ENCODE assay signal across 13 mouse cellular contexts in the genomic region with DNA sequence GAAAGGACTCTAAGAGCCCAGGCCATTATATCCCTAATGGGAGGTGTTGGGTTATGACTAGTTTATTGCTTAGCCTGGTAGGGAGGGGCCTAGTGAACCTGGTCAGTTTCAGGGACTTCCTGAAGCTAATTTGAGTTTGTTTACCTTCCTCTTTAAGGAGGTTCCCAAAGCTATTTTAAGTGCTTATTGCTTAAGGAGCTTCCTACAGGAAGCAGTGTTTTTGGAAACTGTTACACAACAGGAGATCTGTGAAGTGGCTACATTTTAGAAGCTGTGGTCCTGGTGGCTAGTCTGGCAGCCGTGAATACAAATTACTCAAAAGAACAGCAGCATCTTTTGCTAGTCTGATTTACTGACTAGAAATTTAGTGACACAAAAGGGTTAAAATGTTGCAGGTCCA. TPM values are rescaled to one million over a fixed set of nuclear protein-coding genes. Genes with fewer than 3 reads are reported as not detected.
DNase-seq lines count a peak whose midpoint lies in the region; ATAC-seq lines count a peak whose summit lies in the region.
"Had no signal": no experiment of that assay in that cellular context is flagged by ENCODE, and none has a peak within 500 bp of the region (broad histone marks: within the 10 kb centered on the region; RNA-seq: fewer than 3 reads in every experiment).

No protein-coding gene starts in this region.

- H3K27ac ChIP-seq in heart, embryonic 16.5 days (ENCODE audit: low read length): peak overlapping the region; percentile 85
- no peak overlapping the region for H3K27ac ChIP-seq in embryonic facial prominence, embryonic 13.5 days
- no peak overlapping the region for H3K27ac ChIP-seq in hindbrain, embryonic 14.5 days
- H3K27ac ChIP-seq: left cerebral cortex, adult 2 months; stomach, embryonic 15.5 days had no signal

- H3K27me3 ChIP-seq in heart, embryonic 16.5 days (ENCODE audit: control insufficient read depth, insufficient read depth, low read length): no peaks in the 10 kb centered on the region
- H3K27me3 ChIP-seq in embryonic facial prominence, embryonic 13.5 days: no peaks in the 10 kb centered on the region
- no peaks in the 10 kb centered on the region for H3K27me3 ChIP-seq in hindbrain, embryonic 14.5 days (ENCODE audit: control insufficient read depth, insufficient read depth, low read length)
- H3K27me3 ChIP-seq: stomach, embryonic 15.5 days had no signal

- 65% methylated on average over 1 of the region's 1 CpGs for WGBS in heart, embryonic 16.5 days
- WGBS in embryonic facial prominence, embryonic 13.5 days: 83% methylated on average over 1 of the region's 1 CpGs
- WGBS in hindbrain, embryonic 14.5 days: 87% methylated on average over 1 of the region's 1 CpGs

- peaks cover 22% of the 10 kb centered on the region for H3K4me1 ChIP-seq in heart, embryonic 16.5 days (ENCODE audit: control insufficient read depth, insufficient read depth, low read length)
- H3K4me1 ChIP-seq in embryonic facial prominence, embryonic 13.5 days: peaks cover 12% of the 10 kb centered on the region
- peaks cover 18% of the 10 kb centered on the region; the same call in 1 of the 2 replicates for H3K4me1 ChIP-seq in hindbrain, embryonic 14.5 days (replicated peaks; ENCODE audit: control insufficient read depth, insufficient read depth, low read length)

- H3K4me3 ChIP-seq in heart, embryonic 16.5 days (ENCODE audit: low read length): no peak overlapping the region
- no peak overlapping the region for H3K4me3 ChIP-seq in embryonic facial prominence, embryonic 13.5 days
- H3K4me3 ChIP-seq in hindbrain, embryonic 14.5 days (replicated peaks; ENCODE audit: low read length): peak overlapping the region; percentile 61

- H3K9ac ChIP-seq in heart, embryonic 16.5 days (ENCODE audit: low read length): no peak overlapping the region
- H3K9ac ChIP-seq in embryonic facial prominence, embryonic 13.5 days: no peak overlapping the region
- no peak overlapping the region; the same call in 1 of the 2 replicates for H3K9ac ChIP-seq in hindbrain, embryonic 14.5 days
- H3K9ac ChIP-seq: liver, embryonic 15.5 days; stomach, embryonic 15.5 days had no signal

- H3K4me2 ChIP-seq in heart, embryonic 16.5 days (ENCODE audit: low read depth, low read length): no peak overlapping the region
- peak overlapping the region; percentile 98; the same call in 1 of the 2 replicates for H3K4me2 ChIP-seq in embryonic facial prominence, embryonic 13.5 days
- peak overlapping the region; percentile 90 for H3K4me2 ChIP-seq in hindbrain, embryonic 14.5 days (replicated peaks)

- no peak for DNase-seq in heart, postnatal 25 days (ENCODE audit: low spot score)
- DNase-seq in hindbrain, embryonic 14.5 days (ENCODE audit: low spot score): no peak
- no peak for DNase-seq in kidney, adult 11 months
- DNase-seq in thymus, postnatal 4 days: no peak
- DNase-seq in left cerebral cortex, adult 18-20 months (ENCODE audit: low spot score in 2 of 2): no peak
- DNase-seq: cerebellum, postnatal 14 days; kidney, postnatal 14 days had no signal

- ATAC-seq in heart, embryonic 16.5 days (replicated peaks; ENCODE audit: extremely low read depth, insufficient read depth, low FRiP score): no peak
- ATAC-seq in embryonic facial prominence, embryonic 13.5 days (ENCODE audit: insufficient number of reproducible peaks, insufficient read depth, low FRiP score, low TSS enrichment, low read depth): no peak
- ATAC-seq in hindbrain, embryonic 14.5 days (ENCODE audit: low FRiP score): no peak
- peak; percentile 45 for ATAC-seq in monocyte, adult 5-6 weeks (replicated peaks; ENCODE audit: insufficient number of reproducible peaks, low FRiP score, low TSS enrichment, poor library complexity, severe bottlenecking)

- H3K9me3 ChIP-seq in heart, embryonic 16.5 days (replicated peaks; ENCODE audit: control insufficient read depth, low read length): no peaks in the 10 kb centered on the region
- H3K9me3 ChIP-seq in embryonic facial prominence, embryonic 13.5 days: no peaks in the 10 kb centered on the region
- H3K9me3 ChIP-seq in hindbrain, embryonic 14.5 days (ENCODE audit: control insufficient read depth, low read length): no peaks in the 10 kb centered on the region
- H3K9me3 ChIP-seq: liver, embryonic 15.5 days; stomach, embryonic 15.5 days had no signal

- intact Hi-C loops in heart, postnatal 25 days (cut with DNase I): loop anchor here (2.0 kb wide), 1 partner anchor 22 kb away; a partner anchor contains a TSS

- H3K36me3 ChIP-seq in heart, embryonic 16.5 days (ENCODE audit: control insufficient read depth, insufficient read depth): no peaks in the 10 kb centered on the region
- H3K36me3 ChIP-seq in embryonic facial prominence, embryonic 13.5 days: no peaks in the 10 kb centered on the region
- H3K36me3 ChIP-seq in hindbrain, embryonic 14.5 days (replicated peaks; ENCODE audit: control insufficient read depth, insufficient read depth): no peaks in the 10 kb centered on the region
- H3K36me3 ChIP-seq: liver, embryonic 15.5 days; stomach, embryonic 15.5 days had no signal

RNA-seq across cellular contexts. Expression of a gene that starts 1.3 kb away (rescaled TPM):
- polyA plus RNA-seq in heart, embryonic 16.5 days (2015; fragmentation: Nextera tagmentation; extraction: Ambion mirVana): 12.9 and 13.4 TPM in 2 replicates
- 10 to 100 TPM; 30.1 to 31.3 TPM for total RNA-seq in heart, postnatal 25 days (2021)
- 10.2 and 12.4 TPM in 2 replicates for polyA plus RNA-seq in embryonic facial prominence, embryonic 13.5 days (2015; fragmentation: Nextera tagmentation; extraction: Ambion mirVana)
- 14.1 and 15.1 TPM in 2 replicates for polyA plus RNA-seq in hindbrain, embryonic 14.5 days (2014; fragmentation: Nextera tagmentation; extraction: Ambion mirVana)
- 2.1 to 4.9 TPM (median 3.3 TPM) in 3 replicates for total RNA-seq in monocyte, adult 5-6 weeks (2017)
- total RNA-seq in left cerebral cortex, adult 18-20 months (2021): 10 to 100 TPM; 18.7 to 21.7 TPM

RNA-seq across cellular contexts. Expression of a gene that starts 21.9 kb away (rescaled TPM):
- polyA plus RNA-seq in heart, embryonic 16.5 days (2015; fragmentation: Nextera tagmentation; extraction: Ambion mirVana): 43.1 and 52.7 TPM in 2 replicates
- 10 to 100 TPM; 71.4 to 75.2 TPM for total RNA-seq in heart, postnatal 25 days (2021)
- polyA plus RNA-seq in embryonic facial prominence, embryonic 13.5 days (2015; fragmentation: Nextera tagmentation; extraction: Ambion mirVana): 63.3 and 67.6 TPM in 2 replicates
- 37.4 and 38.8 TPM in 2 replicates for polyA plus RNA-seq in hindbrain, embryonic 14.5 days (2014; fragmentation: Nextera tagmentation; extraction: Ambion mirVana)
- total RNA-seq in monocyte, adult 5-6 weeks (2017): 9.4 to 20.7 TPM (median 11.8 TPM) in 3 replicates
- total RNA-seq in left cerebral cortex, adult 18-20 months (2021): 10 to 100 TPM; 49.2 to 53.4 TPM

RNA-seq across cellular contexts. Expression of a gene that starts 56.6 kb away (rescaled TPM):
- polyA plus RNA-seq in heart, embryonic 16.5 days (2015; fragmentation: Nextera tagmentation; extraction: Ambion mirVana): 0.14 TPM in 1 of 2 replicates, not detected in the other
- under 1 TPM in 1 of 2 experiments, not detected in 1; 0.10 TPM for total RNA-seq in heart, postnatal 25 days (2021)
- 0.15 and 0.25 TPM in 2 replicates for polyA plus RNA-seq in embryonic facial prominence, embryonic 13.5 days (2015; fragmentation: Nextera tagmentation; extraction: Ambion mirVana)
- 0.13 and 0.29 TPM in 2 replicates for polyA plus RNA-seq in hindbrain, embryonic 14.5 days (2014; fragmentation: Nextera tagmentation; extraction: Ambion mirVana)
- 0.49 TPM in 1 of 3 replicates, not detected in the others for total RNA-seq in monocyte, adult 5-6 weeks (2017)
- total RNA-seq in left cerebral cortex, adult 18-20 months (2021): under 1 TPM; 0.23 to 0.26 TPM
- total RNA-seq: left cerebral cortex, adult 2 months had no signal
